Mouse (Mus musculus) C2C12 (cell line): Measurements from ENCODE around the gene Eya2.

ENCODE experiments used
- CTCF ChIP-seq: IDR thresholded peaks from one replicate; pipeline ENCODE4 v1.5.1; 2011; ENCODE audit not compliant: control insufficient read depth, insufficient read depth, insufficient read length
- USF1 ChIP-seq: IDR thresholded peaks from one replicate; pipeline ENCODE4 v1.6.1; 2011; ENCODE audit warnings: low read depth, mild to moderate bottlenecking, control low read depth, moderate library complexity

DNA sequence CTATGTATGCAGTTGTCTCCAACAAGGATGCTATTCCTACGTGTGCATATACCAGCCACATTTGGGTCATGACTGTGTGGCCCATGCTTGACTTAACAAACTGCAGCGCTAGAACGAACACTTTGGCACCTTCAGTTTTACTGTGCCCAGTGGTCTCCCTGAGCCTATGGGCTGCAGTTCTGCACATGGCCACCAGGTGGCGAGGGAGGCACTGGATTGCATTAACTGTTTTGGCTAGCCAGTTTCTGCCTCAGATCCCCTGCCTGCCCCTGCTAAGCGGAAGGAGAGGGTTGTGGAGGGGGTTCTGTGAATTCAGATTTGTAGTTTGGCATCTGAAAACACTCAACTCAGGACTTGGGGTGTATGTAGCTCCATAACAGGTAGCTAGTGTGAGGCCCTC lies 187.5 kb downstream of the Eya2 start:
- TF ChIP-seq CTCF (peak; percentile 93), USF1 (no peak)
